Mouse (Mus musculus) heart, embryonic 15.5 days (tissue): ENCODE measurements around the gene Sh3pxd2b. TPM values are rescaled to one million over a fixed set of nuclear protein-coding genes. Genes with fewer than 3 reads are reported as not detected.

ENCODE experiments used
- ATAC-seq: fragments of 200-750 bp; cut with Nextera tagmentation; replicated peaks from 2 replicates; pipeline ENCODE4 v1.8.0; 2017; ENCODE audit warnings: low read depth, moderate TSS enrichment; ENCODE audit not compliant: insufficient number of reproducible peaks, insufficient read depth, low FRiP score
- H3K27ac ChIP-seq: fragments of 300-500 bp; sonication (generic); 2 replicates; pipeline ENCODE4 v1.5.1; 2015; ENCODE audit warnings: mild to moderate bottlenecking, inconsistent platforms
- H3K27me3 ChIP-seq: fragments of 300-500 bp; sonication (generic); 2 replicates; pipeline ENCODE4 v1.6.1; 2015; ENCODE audit warnings: inconsistent platforms
- H3K36me3 ChIP-seq: fragments of 300-500 bp; sonication (generic); 2 replicates; pipeline ENCODE4 v1.6.1; 2015; ENCODE audit warnings: mild to moderate bottlenecking, inconsistent platforms
- H3K4me1 ChIP-seq: fragments of 300-500 bp; sonication (generic); replicated peaks from 2 replicates; pipeline ENCODE4 v1.6.1; 2015; ENCODE audit warnings: inconsistent platforms
- H3K4me2 ChIP-seq: fragments of 300-500 bp; sonication (generic); 2 replicates; pipeline ENCODE4 v1.6.1; 2015; ENCODE audit warnings: inconsistent platforms, mild to moderate bottlenecking, moderate library complexity
- H3K4me3 ChIP-seq: fragments of 300-500 bp; sonication (generic); 2 replicates; pipeline ENCODE4 v1.5.1; 2015; ENCODE audit warnings: mild to moderate bottlenecking, inconsistent platforms
- H3K9ac ChIP-seq: fragments of 300-500 bp; sonication (generic); 2 replicates; pipeline ENCODE4 v1.6.1; 2015; ENCODE audit warnings: mild to moderate bottlenecking, inconsistent platforms
- H3K9me3 ChIP-seq: fragments of 300-500 bp; sonication (generic); replicated peaks from 2 replicates; pipeline ENCODE4 v1.6.1; 2016; ENCODE audit warnings: inconsistent platforms
- WGBS: fragments of 180-500 bp; shearing (Covaris S2); methylation state at CpG from one replicate; pipeline ENCODE4 v1.1.7; 2015; ENCODE audit warnings: mixed read lengths; 5-methylcytosine and 5-hydroxymethylcytosine counted together
- polyA plus RNA-seq: library from polyadenylated mRNA; unstranded; fragments of >200 nt; fragmentation: Nextera tagmentation; extraction: Ambion mirVana; gene quantifications from 2 replicates; pipeline ENCODE4 v1.2.1, GENCODE M21; 2015

Sh3pxd2b gene
- polyA plus RNA-seq, 1 experiment from 2014 or later = 9.3 TPM

- Histone ChIP-seq H3K4me3 (no peak overlapping the region), H3K9ac (no peak overlapping the region), H3K27me3 (no peaks in the 10 kb centered on the region), H3K4me1 (no peaks in the 10 kb centered on the region), H3K36me3 (peaks cover 17% of the 10 kb centered on the region; the same call in 1 of the 2 replicates), H3K27ac (0 out of 2 replicates have a peak overlapping the region, but pooled peaks have one; percentile 6), H3K9me3 (no peaks in the 10 kb centered on the region), H3K4me2 (no peak overlapping the region)
- 0 out of 2 replicates have a peak, but pooled peaks have one; percentile 19 for ATAC-seq
- 68% methylated on average over 4 of the region's 4 CpGs for WGBS
These were observed 27.5 kb downstream of the Sh3pxd2b start for GRCm38 (mm10) chr11:32375104-32375535.

- H3K4me3 ChIP-seq = no peak overlapping the region
These were observed 28.5 kb downstream of the Sh3pxd2b start for GRCm38 (mm10) chr11:32376086-32376485.

GRCm38 (mm10) chr11:32379910-32380309 lies 32.3 kb downstream of the Sh3pxd2b start:
- no peak overlapping the region for H3K9ac ChIP-seq
- H3K27ac ChIP-seq = no peak overlapping the region
- no peaks in the 10 kb centered on the region for H3K27me3 ChIP-seq
- H3K4me2 ChIP-seq = no peak overlapping the region
- peaks cover 17% of the 10 kb centered on the region; the same call in 1 of the 2 replicates for H3K36me3 ChIP-seq
- no peak overlapping the region for H3K4me3 ChIP-seq
- ATAC-seq = no peak
- H3K9me3 ChIP-seq = no peaks in the 10 kb centered on the region
- H3K4me1 ChIP-seq = peaks cover 12% of the 10 kb centered on the region; the same call in 1 of the 2 replicates

More at GRCm38 (mm10) chr11:32376086-32376485, 28.5 kb downstream of the Sh3pxd2b start:
- Histone ChIP-seq H3K9me3 (no peaks in the 10 kb centered on the region), H3K36me3 (peaks cover 17% of the 10 kb centered on the region; the same call in 1 of the 2 replicates), H3K27me3 (no peaks in the 10 kb centered on the region), H3K9ac (no peak overlapping the region), H3K27ac (no peak overlapping the region), H3K4me1 (no peaks in the 10 kb centered on the region), H3K4me2 (no peak overlapping the region)
- WGBS = 94% methylated on average over 1 of the region's 1 CpGs
- no peak for ATAC-seq

GRCm38 (mm10) chr11:32383341-32384134 lies 35.9 kb downstream of the Sh3pxd2b start:
- Histone ChIP-seq H3K4me3 (no peak overlapping the region), H3K4me1 (peaks cover 12% of the 10 kb centered on the region; the same call in 1 of the 2 replicates), H3K27me3 (no peaks in the 10 kb centered on the region), H3K27ac (peak overlapping the region; percentile 87), H3K9me3 (no peaks in the 10 kb centered on the region), H3K9ac (no peak overlapping the region), H3K36me3 (0 out of 2 replicates have a peak, but pooled peaks cover 10% of the 10 kb centered on the region), H3K4me2 (no peak overlapping the region; the same call in 1 of the 2 replicates)
- 40% methylated on average over 10 of the region's 10 CpGs for WGBS
- peak; percentile 87 for ATAC-seq

GRCm38 (mm10) chr11:32384135-32384801 lies 36.6 kb downstream of the Sh3pxd2b start:
- no peak overlapping the region for H3K4me2 ChIP-seq
- ATAC-seq = peak; percentile 24; the same call in 1 of the 2 replicates
- WGBS = 62% methylated on average over 7 of the region's 7 CpGs
- H3K36me3 ChIP-seq = 0 out of 2 replicates have a peak, but pooled peaks cover 10% of the 10 kb centered on the region
- H3K4me3 ChIP-seq = no peak overlapping the region
- H3K4me1 ChIP-seq = peaks cover 12% of the 10 kb centered on the region; the same call in 1 of the 2 replicates
- H3K27me3 ChIP-seq = no peaks in the 10 kb centered on the region
- H3K9ac ChIP-seq = no peak overlapping the region
- H3K27ac ChIP-seq = peak overlapping the region; percentile 87
- H3K9me3 ChIP-seq = no peaks in the 10 kb centered on the region

- WGBS = 78% methylated on average over 2 of the region's 2 CpGs
- no peak overlapping the region for H3K27ac ChIP-seq
- H3K4me1 ChIP-seq = peaks cover 12% of the 10 kb centered on the region; the same call in 1 of the 2 replicates
- ATAC-seq = no peak
- no peaks in the 10 kb centered on the region for H3K9me3 ChIP-seq
- H3K4me2 ChIP-seq = no peak overlapping the region
- 0 out of 2 replicates have a peak, but pooled peaks cover 10% of the 10 kb centered on the region for H3K36me3 ChIP-seq
- H3K27me3 ChIP-seq = no peaks in the 10 kb centered on the region
- no peak overlapping the region for H3K9ac ChIP-seq
- H3K4me3 ChIP-seq = no peak overlapping the region
These were observed 38.4 kb downstream of the Sh3pxd2b start for GRCm38 (mm10) chr11:32386043-32386442.

GRCm38 (mm10) chr11:32388064-32388463 lies 40.4 kb downstream of the Sh3pxd2b start:
- no peaks in the 10 kb centered on the region for H3K9me3 ChIP-seq
- H3K36me3 ChIP-seq = no peaks in the 10 kb centered on the region
- peaks cover 11% of the 10 kb centered on the region; the same call in 1 of the 2 replicates for H3K4me1 ChIP-seq
- no peaks in the 10 kb centered on the region for H3K27me3 ChIP-seq
- 67% methylated on average over 2 of the region's 2 CpGs for WGBS
- H3K4me2 ChIP-seq = no peak overlapping the region
- ATAC-seq = no peak
- no peak overlapping the region for H3K27ac ChIP-seq
- no peak overlapping the region for H3K4me3 ChIP-seq
- H3K9ac ChIP-seq = no peak overlapping the region

GRCm38 (mm10) chr11:32393095-32393494 lies 45.5 kb downstream of the Sh3pxd2b start:
- no peak for ATAC-seq

GRCm38 (mm10) chr11:32395791-32396190 lies 48.2 kb downstream of the Sh3pxd2b start:
- H3K4me3 ChIP-seq = no peak overlapping the region
- H3K4me1 ChIP-seq = peaks cover 11% of the 10 kb centered on the region
- ATAC-seq = no peak
- H3K36me3 ChIP-seq = peaks cover 8% of the 10 kb centered on the region; the same call in 1 of the 2 replicates
- H3K27ac ChIP-seq = no peak overlapping the region
- 65% methylated on average over 6 of the region's 6 CpGs for WGBS
- no peaks in the 10 kb centered on the region for H3K9me3 ChIP-seq
- no peak overlapping the region for H3K4me2 ChIP-seq
- H3K27me3 ChIP-seq = no peaks in the 10 kb centered on the region
- H3K9ac ChIP-seq = no peak overlapping the region

More at GRCm38 (mm10) chr11:32393095-32393494, 45.5 kb downstream of the Sh3pxd2b start:
- 69% methylated on average over 2 of the region's 2 CpGs for WGBS
- no peak overlapping the region for H3K4me2 ChIP-seq
- no peaks in the 10 kb centered on the region for H3K27me3 ChIP-seq
- H3K27ac ChIP-seq = no peak overlapping the region
- no peaks in the 10 kb centered on the region for H3K9me3 ChIP-seq
- H3K4me1 ChIP-seq = peaks cover under 1% of the 10 kb centered on the region
- no peak overlapping the region for H3K9ac ChIP-seq
- H3K36me3 ChIP-seq = peaks cover 8% of the 10 kb centered on the region; the same call in 1 of the 2 replicates
- H3K4me3 ChIP-seq = no peak overlapping the region

- Histone ChIP-seq H3K4me3 (no peak overlapping the region), H3K4me2 (0 out of 2 replicates have a peak overlapping the region, but pooled peaks have one; percentile 3), H3K27me3 (no peaks in the 10 kb centered on the region), H3K9me3 (no peaks in the 10 kb centered on the region), H3K27ac (peak overlapping the region; percentile 48; the same call in 1 of the 2 replicates), H3K9ac (no peak overlapping the region), H3K4me1 (peaks cover 11% of the 10 kb centered on the region), H3K36me3 (peaks cover 8% of the 10 kb centered on the region; the same call in 1 of the 2 replicates)
- no peak for ATAC-seq
- 24% methylated on average over 2 of the region's 2 CpGs for WGBS
These were observed 50.8 kb downstream of the Sh3pxd2b start for GRCm38 (mm10) chr11:32398446-32398845.

GRCm38 (mm10) chr11:32399261-32399660 lies 51.6 kb downstream of the Sh3pxd2b start:
- Histone ChIP-seq H3K36me3 (peaks cover 2% of the 10 kb centered on the region; the same call in 1 of the 2 replicates), H3K9ac (no peak overlapping the region)

More at GRCm38 (mm10) chr11:32399261-32399660, 51.6 kb downstream of the Sh3pxd2b start:
- H3K27me3 ChIP-seq = no peaks in the 10 kb centered on the region
- H3K4me3 ChIP-seq = no peak overlapping the region
- no peak overlapping the region for H3K4me2 ChIP-seq
- no peaks in the 10 kb centered on the region for H3K9me3 ChIP-seq
- WGBS = 73% methylated on average over 2 of the region's 2 CpGs
- ATAC-seq = no peak
- peaks cover 11% of the 10 kb centered on the region for H3K4me1 ChIP-seq
- H3K27ac ChIP-seq = no peak overlapping the region
